Mouse (Mus musculus) forebrain, embryonic 14.5 days (tissue): ENCODE results near the gene Gm42906. TPM values are rescaled to one million over a fixed set of nuclear protein-coding genes. Genes with fewer than 3 reads are reported as not detected.

ENCODE experiments used
- ATAC-seq: fragments of 200-750 bp; cut with Nextera tagmentation; 2 replicates; pipeline ENCODE4 v1.8.0; 2017; ENCODE audit warnings: mild to moderate bottlenecking, moderate library complexity
- DNase-seq: peaks from one replicate; pipeline ENCODE4 v3.0.0-alpha.2; 2015; ENCODE audit warnings: low spot score
- H3K27ac ChIP-seq: fragments of 300-500 bp; sonication (generic); 2 replicates; pipeline ENCODE4 v1.5.1; 2014; ENCODE audit warnings: low read depth, mild to moderate bottlenecking, control low read depth, low read length, moderate library complexity
- H3K27me3 ChIP-seq: fragments of 300-500 bp; sonication (generic); replicated peaks from 2 replicates; pipeline ENCODE4 v1.6.1; 2014; ENCODE audit warnings: low read length, control low read depth, mixed read lengths; ENCODE audit not compliant: control insufficient read depth, insufficient read depth
- H3K36me3 ChIP-seq: fragments of 300-500 bp; sonication (generic); 2 replicates; pipeline ENCODE4 v1.6.1; 2014; ENCODE audit warnings: low read length, control low read depth; ENCODE audit not compliant: control insufficient read depth, insufficient read depth
- H3K4me1 ChIP-seq: fragments of 300-500 bp; sonication (generic); 2 replicates; pipeline ENCODE4 v1.6.1; 2014; ENCODE audit warnings: antibody characterized with exemption, low read length, control low read depth; ENCODE audit not compliant: control insufficient read depth, insufficient read depth
- H3K4me2 ChIP-seq: fragments of 300-500 bp; sonication (generic); 2 replicates; pipeline ENCODE4 v1.6.1; 2014; ENCODE audit warnings: mild to moderate bottlenecking, control low read depth, low read length
- H3K4me3 ChIP-seq: fragments of 300-500 bp; sonication (generic); 2 replicates; pipeline ENCODE4 v1.5.1; 2014; ENCODE audit warnings: low read depth, low read length, control low read depth
- H3K9ac ChIP-seq: fragments of 300-500 bp; sonication (generic); 2 replicates; pipeline ENCODE4 v1.6.1; 2014; ENCODE audit warnings: mild to moderate bottlenecking, low read length, control low read depth, moderate library complexity
- H3K9me3 ChIP-seq: fragments of 300-500 bp; sonication (generic); replicated peaks from 2 replicates; pipeline ENCODE4 v1.6.1; 2016; ENCODE audit warnings: low read length, control low read depth, mixed read lengths; ENCODE audit not compliant: control insufficient read depth
- WGBS: fragments of 180-500 bp; shearing (Covaris S2); extraction: QIAGEN DNeasy Blood & Tissue Kit; methylation state at CpG from one replicate; pipeline ENCODE4 v1.1.7; 2014; 5-methylcytosine and 5-hydroxymethylcytosine counted together
- polyA plus RNA-seq: library from polyadenylated mRNA; unstranded; fragments of >200 nt; fragmentation: Nextera tagmentation; extraction: Ambion mirVana; gene quantifications from 2 replicates; pipeline ENCODE4 v1.2.1, GENCODE M21; 2014

The Gm42906 gene
- polyA plus RNA-seq, 1 experiment from 2014 or later: not detected

DNA sequence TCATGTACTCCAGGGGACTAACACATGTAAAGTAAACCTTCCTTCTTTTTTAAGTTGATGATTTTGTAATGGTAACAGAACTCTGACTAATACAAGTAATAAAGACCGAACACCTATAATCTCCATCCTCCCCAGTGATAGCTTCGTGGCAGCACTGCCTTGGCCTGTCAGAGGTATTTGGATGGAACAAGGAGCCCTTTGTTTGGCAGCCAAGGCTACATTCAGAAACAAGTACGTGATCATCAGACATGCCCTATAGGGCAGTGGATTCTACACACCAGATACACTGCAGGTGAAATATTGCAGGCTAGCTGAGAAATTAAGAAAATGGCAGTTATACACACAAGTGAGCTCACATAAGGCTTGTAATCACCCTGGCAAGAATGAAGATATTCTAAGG lies 79.5 kb downstream of the Gm42906 start:
- H3K9me3 ChIP-seq: no peaks in the 10 kb centered on the region
- no peaks in the 10 kb centered on the region for H3K27me3 ChIP-seq
- no peaks in the 10 kb centered on the region for H3K4me1 ChIP-seq
- no peak overlapping the region for H3K27ac ChIP-seq
- no peak overlapping the region for H3K9ac ChIP-seq
- 77% methylated on average over 3 of the region's 3 CpGs for WGBS
- ATAC-seq: no peak
- no peaks in the 10 kb centered on the region for H3K36me3 ChIP-seq
- DNase-seq: no peak
- no peak overlapping the region for H3K4me2 ChIP-seq
- H3K4me3 ChIP-seq: no peak overlapping the region

DNA sequence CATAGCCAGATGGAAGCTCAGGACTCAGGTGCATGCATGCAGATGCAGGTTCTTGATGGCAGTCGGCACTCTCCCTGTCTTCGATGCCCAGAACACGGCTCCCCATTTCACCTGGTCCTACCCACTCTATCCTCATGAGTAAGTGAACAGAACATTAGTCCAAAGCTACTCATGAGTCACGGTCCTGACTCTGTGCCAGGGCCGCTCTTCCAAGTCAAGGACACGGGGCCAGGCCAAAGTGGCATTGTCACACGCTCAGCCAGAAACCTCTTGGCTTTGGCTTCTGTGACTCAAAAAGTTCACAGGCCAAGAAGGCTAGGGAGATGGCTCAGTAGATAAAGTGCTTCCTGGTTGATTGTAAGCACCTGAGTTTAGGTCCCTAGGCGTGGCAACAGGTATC lies 81.3 kb downstream of the Gm42906 start:
- Histone ChIP-seq H3K9ac (no peak overlapping the region), H3K4me1 (no peaks in the 10 kb centered on the region), H3K4me2 (no peak overlapping the region), H3K9me3 (no peaks in the 10 kb centered on the region), H3K27ac (no peak overlapping the region), H3K4me3 (no peak overlapping the region), H3K36me3 (no peaks in the 10 kb centered on the region), H3K27me3 (no peaks in the 10 kb centered on the region)
- no peak for ATAC-seq
- no peak for DNase-seq
- 93% methylated on average over 8 of the region's 8 CpGs for WGBS

DNA sequence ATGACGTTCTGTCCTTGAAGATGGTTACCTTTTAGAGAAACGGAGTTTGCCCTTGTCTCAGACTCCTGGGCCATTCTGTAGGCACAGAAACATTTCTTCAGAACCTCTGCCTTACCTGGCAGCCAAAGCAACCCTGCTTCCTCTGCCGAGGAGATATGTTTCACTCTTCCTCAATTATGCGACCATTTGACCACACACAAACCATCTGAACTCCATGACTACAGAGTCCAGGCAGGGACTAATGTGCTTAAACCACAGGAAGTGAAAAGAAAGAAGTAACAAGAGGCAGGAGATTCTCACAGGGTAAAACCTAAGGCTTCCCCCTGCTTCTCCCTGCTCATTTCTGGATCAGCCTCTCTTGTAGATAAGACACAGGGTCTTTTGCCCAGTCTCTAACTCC lies 83.2 kb downstream of the Gm42906 start:
- ATAC-seq: no peak
- Histone ChIP-seq H3K9ac (no peak overlapping the region), H3K27me3 (no peaks in the 10 kb centered on the region), H3K4me1 (no peaks in the 10 kb centered on the region), H3K4me2 (no peak overlapping the region), H3K27ac (no peak overlapping the region), H3K4me3 (no peak overlapping the region), H3K9me3 (no peaks in the 10 kb centered on the region), H3K36me3 (no peaks in the 10 kb centered on the region)
- no peak for DNase-seq
- 82% methylated on average over 4 of the region's 4 CpGs for WGBS

DNA sequence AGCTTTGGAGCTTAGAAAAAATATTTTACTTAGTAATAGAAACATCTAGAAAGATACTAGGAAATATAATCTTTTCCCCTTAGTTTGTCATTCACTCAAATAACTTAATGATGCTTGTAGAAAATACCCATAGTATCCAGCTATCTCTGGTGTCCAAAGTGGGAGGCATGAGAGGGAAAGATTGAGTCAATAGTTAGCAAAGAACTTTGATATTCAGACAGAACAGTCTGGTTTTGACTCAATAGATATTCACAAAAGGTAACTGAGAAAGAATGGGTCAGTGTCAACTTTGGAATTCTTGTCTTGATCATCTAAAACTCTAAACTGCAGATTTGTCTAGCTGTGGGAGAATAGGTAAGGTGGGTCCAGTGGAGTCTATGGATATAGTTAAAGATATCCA lies 94.3 kb downstream of the Gm42906 start:
- no peaks in the 10 kb centered on the region for H3K27me3 ChIP-seq
- H3K9me3 ChIP-seq: no peaks in the 10 kb centered on the region
- no peak overlapping the region for H3K27ac ChIP-seq
- no peak overlapping the region for H3K9ac ChIP-seq
- H3K36me3 ChIP-seq: no peaks in the 10 kb centered on the region
- H3K4me1 ChIP-seq: no peaks in the 10 kb centered on the region
- no peak overlapping the region for H3K4me3 ChIP-seq
- ATAC-seq (no peak), DNase-seq (no peak)
- no peak overlapping the region for H3K4me2 ChIP-seq

DNA sequence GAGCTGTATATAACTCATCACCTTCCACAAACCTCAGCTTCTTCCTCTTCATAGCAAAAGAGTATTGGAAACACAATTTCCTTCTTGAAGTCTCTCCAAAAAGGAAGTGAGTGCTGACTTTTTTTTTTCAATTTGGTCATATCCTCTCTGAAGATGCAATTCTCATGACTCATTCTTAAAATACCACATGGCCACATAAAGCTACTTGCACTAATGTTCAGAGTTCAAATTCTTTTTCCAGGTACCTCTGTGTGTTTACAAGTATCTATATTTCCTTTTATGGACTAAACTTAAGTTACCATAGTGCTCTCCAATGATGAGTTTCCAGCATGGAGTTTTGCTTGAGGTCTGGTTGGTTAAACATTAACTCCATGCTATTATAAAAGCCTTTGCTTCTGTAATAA lies 94.8 kb downstream of the Gm42906 start:
- no peaks in the 10 kb centered on the region for H3K4me1 ChIP-seq
- ATAC-seq: no peak

DNA sequence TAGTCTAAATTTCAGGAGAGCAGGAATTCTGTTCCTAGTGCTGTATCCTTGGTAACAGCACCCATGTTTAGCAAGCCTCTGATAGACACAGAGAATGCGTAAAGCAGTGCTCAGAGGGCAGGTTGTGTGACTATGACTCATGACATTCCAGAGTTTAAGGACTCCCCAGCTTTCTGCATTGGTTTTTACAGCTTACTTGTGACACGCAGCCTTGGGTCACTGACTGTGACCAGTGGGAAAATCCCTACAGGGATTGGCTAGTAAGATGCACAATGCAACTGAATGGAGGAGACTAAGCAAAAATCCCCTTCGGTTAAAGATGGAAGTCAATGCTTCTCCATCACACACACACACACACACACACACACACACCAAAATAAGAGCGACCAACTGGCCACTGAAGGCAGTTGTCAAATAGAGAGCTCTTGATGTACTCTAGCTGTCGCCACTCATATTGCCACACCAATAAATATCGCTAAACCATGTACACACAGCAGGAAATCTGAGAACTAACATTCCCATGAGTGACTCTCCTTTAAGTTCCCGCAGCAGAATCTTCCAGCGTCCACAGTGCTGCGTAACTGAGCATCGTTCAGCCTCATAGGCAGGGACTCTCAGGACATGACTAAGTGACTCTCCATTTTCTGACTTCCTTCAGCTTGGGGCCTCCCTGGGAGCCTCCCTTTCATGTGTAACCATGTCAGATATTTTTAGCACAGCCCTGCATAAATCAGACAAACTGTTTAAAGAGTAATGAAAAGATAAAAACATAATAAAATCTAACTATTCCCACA lies 112.0 kb downstream of the Gm42906 start:
- Histone ChIP-seq H3K9ac (no peak overlapping the region), H3K4me3 (no peak overlapping the region), H3K4me2 (no peak overlapping the region), H3K9me3 (no peaks in the 10 kb centered on the region), H3K4me1 (no peaks in the 10 kb centered on the region), H3K36me3 (no peaks in the 10 kb centered on the region), H3K27me3 (no peaks in the 10 kb centered on the region), H3K27ac (no peak overlapping the region)
- no peak for ATAC-seq
- no peak for DNase-seq
- 81% methylated on average over 10 of the region's 10 CpGs for WGBS

More for the DNA sequence above, 94.8 kb downstream of the Gm42906 start:
- Histone ChIP-seq H3K27ac (no peak overlapping the region), H3K9ac (no peak overlapping the region), H3K36me3 (no peaks in the 10 kb centered on the region), H3K4me2 (no peak overlapping the region), H3K27me3 (no peaks in the 10 kb centered on the region), H3K4me3 (no peak overlapping the region), H3K9me3 (no peaks in the 10 kb centered on the region)
- DNase-seq: no peak

DNA sequence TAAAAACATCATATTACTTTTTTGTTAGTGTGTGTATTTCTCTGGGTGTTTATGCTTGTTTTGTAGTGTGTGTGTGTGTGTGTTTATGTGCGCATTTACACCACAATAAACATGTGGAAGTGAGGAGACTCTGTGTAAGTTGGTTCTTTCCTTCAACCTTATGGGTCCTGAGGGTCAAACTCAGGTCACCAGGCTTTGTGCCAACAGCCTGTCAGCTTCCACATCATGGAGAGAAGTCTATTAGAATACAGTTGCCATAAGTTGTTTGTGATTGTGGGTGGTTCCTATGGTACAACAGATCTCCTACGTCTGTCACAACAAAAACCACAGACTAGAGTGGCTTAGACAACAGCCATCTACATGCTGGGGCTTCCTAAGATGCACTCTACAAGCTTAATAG lies 127.7 kb downstream of the Gm42906 start:
- H3K9me3 ChIP-seq: no peaks in the 10 kb centered on the region
- no peak overlapping the region for H3K27ac ChIP-seq
- no peak overlapping the region for H3K4me2 ChIP-seq
- 85% methylated on average over 2 of the region's 2 CpGs for WGBS
- H3K9ac ChIP-seq: no peak overlapping the region
- H3K27me3 ChIP-seq: no peaks in the 10 kb centered on the region
- ATAC-seq (no peak), DNase-seq (no peak)
- H3K36me3 ChIP-seq: no peaks in the 10 kb centered on the region
- no peaks in the 10 kb centered on the region for H3K4me1 ChIP-seq
- no peak overlapping the region for H3K4me3 ChIP-seq

DNA sequence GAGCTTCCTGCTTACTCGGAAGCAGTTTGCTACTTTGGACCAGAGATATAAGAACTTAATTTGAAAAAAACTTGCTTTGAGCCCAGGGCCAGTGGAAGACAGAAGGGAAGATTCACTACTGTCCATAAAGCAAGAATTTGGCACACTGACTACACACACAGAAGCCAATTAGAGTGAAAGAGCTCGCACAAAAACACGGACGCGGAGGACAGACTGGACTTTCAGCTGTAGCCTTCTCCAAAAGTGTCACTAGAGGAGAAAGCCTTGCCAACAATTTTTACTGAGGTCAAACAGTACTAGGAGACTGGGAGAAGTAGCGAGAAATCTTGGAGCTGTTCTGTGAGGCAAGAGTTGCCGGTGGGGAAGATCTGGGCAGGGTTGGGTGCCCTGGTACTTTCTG lies 128.4 kb downstream of the Gm42906 start:
- H3K27me3 ChIP-seq: no peaks in the 10 kb centered on the region

DNA sequence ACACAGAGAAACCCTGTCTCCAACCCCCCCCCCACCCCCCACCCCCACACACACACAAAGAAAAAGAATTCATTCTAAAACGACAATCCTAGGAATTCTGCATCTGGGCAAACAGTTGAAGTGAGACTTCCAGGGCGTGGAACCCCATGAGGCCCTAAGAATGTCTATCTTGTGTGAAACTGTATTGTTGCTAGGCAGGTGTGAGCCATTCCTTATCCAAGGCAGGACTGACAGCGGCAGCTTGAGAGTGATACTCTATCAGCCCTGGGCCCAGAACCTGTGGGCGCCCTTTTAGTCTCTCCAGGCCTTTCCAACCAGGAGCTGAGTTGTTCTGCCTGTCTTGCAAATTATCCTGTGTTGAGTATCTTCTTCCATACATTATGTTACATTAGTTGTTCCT lies 129.6 kb downstream of the Gm42906 start:
- WGBS: 77% methylated on average over 4 of the region's 4 CpGs
- ATAC-seq: no peak
- no peak for DNase-seq
- H3K36me3 ChIP-seq: no peaks in the 10 kb centered on the region
- no peaks in the 10 kb centered on the region for H3K27me3 ChIP-seq
- H3K9me3 ChIP-seq: no peaks in the 10 kb centered on the region
- H3K4me3 ChIP-seq: no peak overlapping the region
- H3K27ac ChIP-seq: no peak overlapping the region
- no peaks in the 10 kb centered on the region for H3K4me1 ChIP-seq
- H3K4me2 ChIP-seq: no peak overlapping the region
- H3K9ac ChIP-seq: no peak overlapping the region

More for the DNA sequence above, 128.4 kb downstream of the Gm42906 start:
- 97% methylated on average over 7 of the region's 7 CpGs for WGBS
- H3K4me3 ChIP-seq: no peak overlapping the region
- H3K4me2 ChIP-seq: no peak overlapping the region
- no peaks in the 10 kb centered on the region for H3K9me3 ChIP-seq
- no peaks in the 10 kb centered on the region for H3K36me3 ChIP-seq
- no peak overlapping the region for H3K9ac ChIP-seq
- H3K27ac ChIP-seq: no peak overlapping the region
- DNase-seq (no peak), ATAC-seq (no peak)
- no peaks in the 10 kb centered on the region for H3K4me1 ChIP-seq
